ENCODE assay signal across 8 mouse cellular contexts in the genomic region with DNA sequence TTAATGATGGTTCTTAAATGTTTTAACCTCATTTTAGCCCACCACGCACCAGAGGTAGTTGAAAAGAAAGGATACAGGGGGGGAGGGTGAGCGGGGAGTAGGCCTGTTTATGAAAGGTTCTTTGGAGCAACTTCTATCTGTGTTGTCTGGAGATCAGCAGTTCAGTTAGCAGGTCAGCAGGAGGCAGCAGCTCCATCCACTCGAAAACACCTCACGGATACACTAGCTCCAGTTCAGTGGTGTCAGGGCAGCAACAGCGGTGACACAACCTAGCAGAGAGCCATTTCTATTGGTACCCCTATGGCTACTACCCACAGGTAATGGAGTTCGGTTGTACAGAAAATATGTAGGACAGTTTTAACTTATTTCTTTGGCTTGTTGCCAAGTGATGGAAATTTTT. TPM values are rescaled to one million over a fixed set of nuclear protein-coding genes. Genes with fewer than 3 reads are reported as not detected.
DNase-seq lines count a peak whose midpoint lies in the region; TF ChIP-seq lines count a peak whose summit lies in the region.
"Had no signal": no experiment of that assay in that cellular context is flagged by ENCODE, and none has a peak within 500 bp of the region (broad histone marks: within the 10 kb centered on the region; RNA-seq: fewer than 3 reads in every experiment).

No protein-coding gene starts in this region.

- no peak for DNase-seq in layer of hippocampus, adult 2 months (ENCODE audit: low spot score in 2 of 2)
- no peak for DNase-seq in layer of hippocampus, adult 8-10 months (ENCODE audit: low spot score in 2 of 2)
- peak; percentile 83 for DNase-seq in ES-CJ7 (ENCODE audit: low read depth, low spot score)
- peak; percentile 51 for DNase-seq in kidney, adult 18-20 months
- DNase-seq in naive thymus-derived CD4-positive, alpha-beta T cell, adult 2 months (ENCODE audit: low read depth): peak; percentile 84
- DNase-seq in frontal cortex, postnatal 25 days (ENCODE audit: low spot score in 2 of 2): no peak

- H3K4me3 ChIP-seq in layer of hippocampus, adult 2 months: no peak overlapping the region
- no peak overlapping the region for H3K4me3 ChIP-seq in bone marrow, adult 2 months (replicated peaks; ENCODE audit: control insufficient read depth, low read depth, low read length)

- peak; percentile 75 for TF ChIP-seq CTCF in layer of hippocampus, adult 2 months (conservative IDR thresholded peaks at IDR 0.05)
- TF ChIP-seq CTCF in bone marrow, adult 2 months (IDR thresholded peaks at IDR 0.05; ENCODE audit: control insufficient read depth, insufficient read depth, low read length): peak; percentile 81

- no peak overlapping the region for H3K27ac ChIP-seq in layer of hippocampus, adult 2 months
- H3K27ac ChIP-seq in bone marrow, adult 2 months (ENCODE audit: control insufficient read depth, insufficient read depth, low read depth, low read length, poor library complexity): no peak overlapping the region

- TF ChIP-seq POLR2A in bone marrow, adult 2 months (IDR thresholded peaks at IDR 0.05; ENCODE audit: borderline replicate concordance, control insufficient read depth, low read depth, low read length): no peak

- H3K4me1 ChIP-seq in bone marrow, adult 2 months (ENCODE audit: control insufficient read depth, insufficient read depth, low read length): peaks cover 2% of the 10 kb centered on the region; the same call in 1 of the 2 replicates

- 12% methylated on average over 6 of the region's 6 CpGs for WGBS in bone marrow, adult 2 months

RNA-seq across cellular contexts. Expression of gene Zfp213, which starts 6.0 kb away (rescaled TPM):
- 1 to 10 TPM; 5.7 to 6.9 TPM for total RNA-seq in layer of hippocampus, adult 2 months (2021)
- total RNA-seq in layer of hippocampus, adult 8-10 months (2022): 1 to 10 TPM; 6.2 to 8.4 (median 7.1) TPM
- polyA plus RNA-seq in bone marrow, adult 2 months (2011; ENCODE audit: insufficient read depth, insufficient read length, low replicate concordance, missing spikeins): 3.6 and 4.3 TPM in 2 replicates

RNA-seq across cellular contexts. Expression of gene Zfp13, which starts 29.3 kb away (rescaled TPM):
- total RNA-seq in layer of hippocampus, adult 2 months (2021): 10 to 100 TPM; 30.1 to 33.6 TPM
- 10 to 100 TPM; 28.9 to 32.6 (median 31.6) TPM for total RNA-seq in layer of hippocampus, adult 8-10 months (2022)
- not detected in 2 replicates for polyA plus RNA-seq in bone marrow, adult 2 months (2011; ENCODE audit: insufficient read depth, insufficient read length, low replicate concordance, missing spikeins)

RNA-seq across cellular contexts. Expression of gene Zscan10, which starts 30.6 kb away (rescaled TPM):
- not detected for total RNA-seq in layer of hippocampus, adult 2 months (2021)
- total RNA-seq in layer of hippocampus, adult 8-10 months (2022): not detected
- polyA plus RNA-seq in bone marrow, adult 2 months (2011; ENCODE audit: insufficient read depth, insufficient read length, low replicate concordance, missing spikeins): 4.2 TPM in 1 of 2 replicates, not detected in the other
- polyA plus RNA-seq: frontal cortex, adult 2 months had no signal

Comparison
In these comparisons a context has a peak if more than half of its experiments do, and no peak if none do; other contexts are left out.
1. DNase-seq: peak in ES-CJ7 (single experiment), kidney, adult 18-20 months (single experiment) and naive thymus-derived CD4-positive, alpha-beta T cell, adult 2 months (single experiment); none in layer of hippocampus, adult 2 months (0 of 2), layer of hippocampus, adult 8-10 months (0 of 2) and frontal cortex, postnatal 25 days (0 of 2).